ENCODE assay signal across 8 mouse cellular contexts in the genomic region with DNA sequence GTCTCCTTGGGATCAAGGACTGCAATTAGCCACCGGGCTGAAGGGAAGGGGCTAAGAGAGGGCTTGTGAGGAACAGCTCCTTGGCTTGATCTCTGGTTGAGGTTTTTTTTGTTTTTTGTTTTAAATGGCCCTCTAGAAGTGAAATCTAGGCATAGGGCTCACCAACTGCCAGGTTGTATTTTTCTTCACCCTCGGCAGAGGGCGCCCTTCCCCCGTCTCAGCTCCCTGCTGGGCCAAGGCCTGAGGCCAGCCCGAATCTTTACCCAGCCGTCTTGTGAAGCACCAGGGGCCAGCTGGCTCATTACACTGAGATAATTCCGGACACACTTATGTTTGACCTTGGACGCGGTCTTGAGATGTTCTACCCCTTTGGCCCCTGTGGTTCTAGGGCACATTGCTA. TPM values are rescaled to one million over a fixed set of nuclear protein-coding genes. Genes with fewer than 3 reads are reported as not detected.
A peak's percentile ranks its signal among the peaks of the same experiment; 100 is the strongest.
DNase-seq lines count a peak whose midpoint lies in the region; ATAC-seq and TF ChIP-seq lines count a peak whose summit lies in the region.

No protein-coding gene starts in this region.

- peak overlapping the region; percentile 65 for H3K4me2 ChIP-seq in intestine, postnatal 0 days (replicated peaks; ENCODE audit: low read depth)
- peak overlapping the region; percentile 61 for H3K4me2 ChIP-seq in limb, embryonic 13.5 days (replicated peaks)
- H3K4me2 ChIP-seq in midbrain, embryonic 15.5 days: peak overlapping the region; percentile 47; the same call in 1 of the 2 replicates

- H3K4me3 ChIP-seq in intestine, postnatal 0 days (ENCODE audit: low read depth, low read length): 0 out of 2 replicates have a peak overlapping the region, but pooled peaks have one; percentile 14
- H3K4me3 ChIP-seq in limb, embryonic 13.5 days: peak overlapping the region; percentile 32
- no peak overlapping the region for H3K4me3 ChIP-seq in midbrain, embryonic 15.5 days
- H3K4me3 ChIP-seq in spleen, adult 2 months (ENCODE audit: extremely low read depth, insufficient read depth, insufficient read length): no peak overlapping the region

- H3K9ac ChIP-seq in intestine, postnatal 0 days (ENCODE audit: low read depth, low read length): no peak overlapping the region
- no peak overlapping the region for H3K9ac ChIP-seq in limb, embryonic 13.5 days
- no peak overlapping the region for H3K9ac ChIP-seq in midbrain, embryonic 15.5 days

- H3K9me3 ChIP-seq in intestine, postnatal 0 days (ENCODE audit: control insufficient read depth): no peaks in the 10 kb centered on the region
- no peaks in the 10 kb centered on the region for H3K9me3 ChIP-seq in limb, embryonic 13.5 days
- no peaks in the 10 kb centered on the region for H3K9me3 ChIP-seq in midbrain, embryonic 15.5 days

- H3K27ac ChIP-seq in intestine, postnatal 0 days (ENCODE audit: low read depth, low read length): no peak overlapping the region
- H3K27ac ChIP-seq in limb, embryonic 13.5 days: no peak overlapping the region
- H3K27ac ChIP-seq in midbrain, embryonic 15.5 days: no peak overlapping the region
- no peak overlapping the region for H3K27ac ChIP-seq in spleen, adult 2 months (ENCODE audit: insufficient read depth, low read length)

- peak; percentile 75 for ATAC-seq in intestine, postnatal 0 days
- peak; percentile 42; the same call in 1 of the 2 replicates for ATAC-seq in limb, embryonic 13.5 days (ENCODE audit: low FRiP score, low read depth)
- peak; percentile 43; the same call in 1 of the 2 replicates for ATAC-seq in midbrain, embryonic 15.5 days (replicated peaks)

- TF ChIP-seq CTCF in intestine, postnatal 0 days (IDR thresholded peaks at IDR 0.05; ENCODE audit: low read depth): peak; percentile 89
- TF ChIP-seq CTCF in spleen, adult 2 months (IDR thresholded peaks at IDR 0.05; ENCODE audit: extremely low read depth, insufficient read depth, insufficient read length, insufficient replicate concordance): peak; percentile 89

- no peaks in the 10 kb centered on the region for H3K36me3 ChIP-seq in intestine, postnatal 0 days (ENCODE audit: control insufficient read depth, insufficient read depth)
- H3K36me3 ChIP-seq in limb, embryonic 13.5 days: no peaks in the 10 kb centered on the region
- no peaks in the 10 kb centered on the region for H3K36me3 ChIP-seq in midbrain, embryonic 15.5 days (replicated peaks)
- no peaks in the 10 kb centered on the region for H3K36me3 ChIP-seq in spleen, adult 2 months (ENCODE audit: control insufficient read depth, insufficient read depth, low read length)

- 8% methylated on average over 9 of the region's 9 CpGs for WGBS in intestine, postnatal 0 days
- WGBS in limb, embryonic 13.5 days: 8% methylated on average over 9 of the region's 9 CpGs
- 9% methylated on average over 9 of the region's 9 CpGs for WGBS in midbrain, embryonic 15.5 days
- WGBS in spleen, adult 2 months: 15% methylated on average over 9 of the region's 9 CpGs

- H3K27me3 ChIP-seq in intestine, postnatal 0 days (replicated peaks; ENCODE audit: control insufficient read depth, insufficient read depth, low read length): no peaks in the 10 kb centered on the region
- no peaks in the 10 kb centered on the region for H3K27me3 ChIP-seq in limb, embryonic 13.5 days
- no peaks in the 10 kb centered on the region for H3K27me3 ChIP-seq in midbrain, embryonic 15.5 days (replicated peaks)
- no peaks in the 10 kb centered on the region for H3K27me3 ChIP-seq in spleen, adult 2 months (ENCODE audit: control insufficient read depth, insufficient read depth, low read length)

- no peak for TF ChIP-seq POLR2A in spleen, adult 2 months (IDR thresholded peaks at IDR 0.05; ENCODE audit: low read depth, low read length)

- peak; percentile 76 to 85 for DNase-seq in left cerebral cortex, adult 18-20 months (ENCODE audit: low spot score in 2 of 2)
- no peak for DNase-seq in left cerebral cortex, adult 11 months (ENCODE audit: low spot score)
- DNase-seq in embryo, embryonic 11.5 days (ENCODE audit: low read depth, low spot score): peak; percentile 71
- DNase-seq in heart, adult 11 months: peak; percentile 98
- DNase-seq in spleen, adult 2 months (ENCODE audit: low read depth in 1 of 2, low spot score in 2 of 2): peak; percentile 59 to 72

- no peaks in the 10 kb centered on the region for H3K4me1 ChIP-seq in intestine, postnatal 0 days (replicated peaks; ENCODE audit: control insufficient read depth, insufficient read depth, low read length)
- H3K4me1 ChIP-seq in limb, embryonic 13.5 days: peaks cover 28% of the 10 kb centered on the region
- peaks cover 10% of the 10 kb centered on the region for H3K4me1 ChIP-seq in midbrain, embryonic 15.5 days
- no peaks in the 10 kb centered on the region for H3K4me1 ChIP-seq in spleen, adult 2 months (ENCODE audit: control insufficient read depth, insufficient read depth, insufficient read length)

RNA-seq across cellular contexts. Expression of gene Plxnc1, which starts 47.5 kb away (rescaled TPM):
- total RNA-seq in left cerebral cortex, adult 18-20 months (2021): 10 to 100 TPM; 47.5 to 56.2 TPM
- polyA plus RNA-seq in intestine, postnatal 0 days (2015; fragmentation: Nextera tagmentation; extraction: Ambion mirVana): 0.70 and 0.80 TPM in 2 replicates
- polyA plus RNA-seq in limb, embryonic 13.5 days (2015; fragmentation: Nextera tagmentation; extraction: Ambion mirVana): 2.0 and 2.7 TPM in 2 replicates
- 17.8 and 18.2 TPM in 2 replicates for polyA plus RNA-seq in midbrain, embryonic 15.5 days (2015; fragmentation: Nextera tagmentation; extraction: Ambion mirVana)
- polyA plus RNA-seq in spleen, adult 2 months (2012; rRNA removed): 15.8 and 18.6 TPM in 2 replicates

Comparison
In these comparisons a context has a peak if more than half of its experiments do, and no peak if none do; other contexts are left out.
1. H3K4me3 ChIP-seq: peak in intestine, postnatal 0 days (single experiment) and limb, embryonic 13.5 days (single experiment); none in midbrain, embryonic 15.5 days (single experiment) and spleen, adult 2 months (single experiment).
2. Peak in every context shown above with its lines, with median percentiles within 50 percentile points of each other: ATAC-seq and H3K4me2 ChIP-seq.